Mouse (Mus musculus): ENCODE results near the gene Dcdc2a. TPM values are rescaled to one million over a fixed set of nuclear protein-coding genes. Genes with fewer than 3 reads are reported as not detected.

The Dcdc2a gene
- polyA plus RNA-seq, 1 experiment from 2014 or later, result 2.4 TPM

DNA sequence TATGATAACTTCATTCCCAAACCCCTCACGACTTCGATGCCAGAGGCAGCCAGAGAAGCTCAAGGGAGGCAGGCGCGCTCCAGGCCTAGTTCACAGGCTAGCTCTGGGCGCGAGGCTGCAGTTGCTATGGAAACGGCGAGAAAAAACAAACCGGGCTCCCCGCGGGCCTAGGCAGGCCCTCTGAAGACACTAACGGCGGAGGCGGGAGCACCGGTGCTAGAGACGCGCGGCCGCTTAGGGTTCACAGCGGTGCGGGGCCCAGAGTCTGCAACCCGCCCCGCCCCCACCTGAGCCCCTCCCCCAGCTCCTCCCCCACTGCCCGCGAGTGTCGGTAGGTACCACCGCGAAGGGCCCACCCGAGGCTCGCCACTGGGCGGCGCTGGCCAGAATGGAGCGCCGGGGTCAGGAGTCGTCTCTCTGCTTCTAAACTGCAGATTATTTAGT lies 671 bp upstream of the Dcdc2a start:
- peak; percentile 85 for DNase-seq (ENCODE audit: low spot score)

GRCm38 (mm10) chr13:25066659-25067058 lies 10.9 kb downstream of the Dcdc2a start:
- WGBS, result 94% methylated on average over 2 of the region's 2 CpGs
- H3K4me1 ChIP-seq, result no peaks in the 10 kb centered on the region
- no peak overlapping the region for H3K27ac ChIP-seq (replicated peaks)
- H3K4me3 ChIP-seq, result no peak overlapping the region
- H3K27me3 ChIP-seq (replicated peaks; ENCODE audit: low read depth, poor library complexity, severe bottlenecking), result no peaks in the 10 kb centered on the region
- H3K9me3 ChIP-seq, result no peaks in the 10 kb centered on the region
- H3K36me3 ChIP-seq (replicated peaks), result no peaks in the 10 kb centered on the region
- no peak for DNase-seq (ENCODE audit: low spot score)

More for the DNA sequence above, 671 bp upstream of the Dcdc2a start:
- whole genome bisulfite sequencing, result under 1% methylated on average over 35 of the region's 35 CpGs
- peaks cover 19% of the 10 kb centered on the region for H3K9me3 ChIP-seq
- H3K4me1 ChIP-seq, result peaks cover 18% of the 10 kb centered on the region
- H3K36me3 ChIP-seq (replicated peaks), result no peaks in the 10 kb centered on the region
- H3K4me3 ChIP-seq, result peak overlapping the region; percentile 63
- H3K27me3 ChIP-seq (replicated peaks; ENCODE audit: low read depth, poor library complexity, severe bottlenecking), result peaks cover 57% of the 10 kb centered on the region
- peak overlapping the region; percentile 40; the same call in 1 of the 2 replicates for H3K27ac ChIP-seq (replicated peaks)

DNA sequence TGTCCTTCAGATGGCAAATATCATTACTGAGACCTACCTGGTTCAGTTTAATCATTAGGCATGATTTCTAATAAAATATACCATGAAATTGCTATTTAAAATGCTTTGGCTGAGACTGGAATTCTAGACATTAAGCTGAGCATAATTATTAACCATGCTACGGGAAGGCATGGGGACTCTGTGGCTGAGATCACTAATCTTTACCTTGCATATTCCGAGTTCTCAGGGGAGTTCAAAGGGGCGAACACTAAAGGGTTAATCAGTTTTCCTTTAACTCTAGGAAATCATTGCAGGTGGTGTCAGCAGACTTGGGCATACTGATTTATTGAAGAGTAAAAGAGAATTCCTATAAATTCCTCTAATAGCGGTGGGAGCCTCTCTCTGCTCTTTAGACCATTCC lies 11.4 kb downstream of the Dcdc2a start:
- Histone ChIP-seq H3K36me3 (replicated peaks) (no peaks in the 10 kb centered on the region), H3K27ac (replicated peaks) (no peak overlapping the region), H3K27me3 (replicated peaks; ENCODE audit: low read depth, poor library complexity, severe bottlenecking) (no peaks in the 10 kb centered on the region), H3K4me3 (no peak overlapping the region), H3K9me3 (no peaks in the 10 kb centered on the region), H3K4me1 (no peaks in the 10 kb centered on the region)
- no peak for DNase-seq (ENCODE audit: low spot score)
- 87% methylated on average over 4 of the region's 4 CpGs for WGBS

DNA sequence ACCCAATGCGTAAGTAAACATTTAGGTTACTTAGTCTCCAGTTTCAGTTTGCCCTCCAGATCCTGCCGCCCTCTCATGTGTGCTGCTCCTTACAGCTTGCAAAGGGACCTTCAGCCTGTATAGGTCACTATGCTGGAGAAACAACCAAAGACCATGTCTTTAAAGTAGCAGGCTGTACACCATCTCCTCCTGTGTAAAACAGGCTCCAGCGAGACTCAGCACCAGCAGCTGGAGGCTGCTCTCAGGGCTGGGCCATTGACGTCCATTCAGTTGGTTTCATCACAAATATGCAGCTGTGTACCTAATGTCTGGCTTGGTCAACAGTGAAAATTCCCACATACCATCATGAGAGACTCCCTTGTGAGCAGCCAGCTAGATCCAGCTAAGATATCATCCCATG lies 14.0 kb downstream of the Dcdc2a start:
- Histone ChIP-seq H3K27me3 (replicated peaks; ENCODE audit: low read depth, poor library complexity, severe bottlenecking) (no peaks in the 10 kb centered on the region), H3K27ac (replicated peaks) (no peak overlapping the region), H3K4me3 (no peak overlapping the region), H3K9me3 (no peaks in the 10 kb centered on the region), H3K36me3 (replicated peaks) (no peaks in the 10 kb centered on the region), H3K4me1 (no peaks in the 10 kb centered on the region)
- no peak for DNase-seq (ENCODE audit: low spot score)
- WGBS, result 75% methylated on average over 4 of the region's 4 CpGs

GRCm38 (mm10) chr13:25070791-25071190 lies 15.0 kb downstream of the Dcdc2a start:
- no peaks in the 10 kb centered on the region for H3K4me1 ChIP-seq
- H3K27me3 ChIP-seq (replicated peaks; ENCODE audit: low read depth, poor library complexity, severe bottlenecking), result no peaks in the 10 kb centered on the region
- no peak for DNase-seq (ENCODE audit: low spot score)
- no peak overlapping the region for H3K4me3 ChIP-seq
- H3K27ac ChIP-seq (replicated peaks), result no peak overlapping the region
- H3K9me3 ChIP-seq, result no peaks in the 10 kb centered on the region
- no peaks in the 10 kb centered on the region for H3K36me3 ChIP-seq (replicated peaks)
- WGBS, result 92% methylated on average over 4 of the region's 4 CpGs

- DNase-seq (ENCODE audit: low spot score), result no peak
- WGBS, result 33% methylated on average over 7 of the region's 7 CpGs
- Histone ChIP-seq H3K27ac (replicated peaks) (no peak overlapping the region), H3K36me3 (replicated peaks) (no peaks in the 10 kb centered on the region), H3K27me3 (replicated peaks; ENCODE audit: low read depth, poor library complexity, severe bottlenecking) (peaks cover 24% of the 10 kb centered on the region), H3K4me3 (no peak overlapping the region), H3K4me1 (peaks cover 8% of the 10 kb centered on the region), H3K9me3 (no peaks in the 10 kb centered on the region)
Observed at GRCm38 (mm10) chr13:25077262-25077661, 21.5 kb downstream of the Dcdc2a start.

DNA sequence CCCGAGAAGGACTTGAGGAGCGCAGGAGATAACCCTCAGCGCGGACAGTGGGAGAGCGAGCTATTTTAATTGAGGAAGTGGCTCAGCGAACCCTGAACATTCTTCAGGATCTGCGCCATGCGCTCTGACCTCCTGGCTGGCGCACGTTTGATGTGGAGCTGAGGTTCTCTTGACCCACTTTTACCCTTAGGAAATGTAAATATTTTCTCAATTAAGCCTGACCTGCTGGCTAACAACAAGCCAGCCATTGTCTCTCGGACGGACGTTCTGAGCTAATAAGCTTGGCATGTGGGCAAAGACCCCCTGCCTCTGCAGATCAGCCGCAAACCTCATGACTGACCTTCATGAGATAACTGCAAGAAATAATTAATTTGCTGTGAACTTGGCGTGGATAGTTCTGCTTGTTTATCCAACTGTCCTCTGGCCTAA lies 27.4 kb downstream of the Dcdc2a start:
- Histone ChIP-seq H3K36me3 (replicated peaks) (no peaks in the 10 kb centered on the region), H3K4me1 (peaks cover 19% of the 10 kb centered on the region), H3K27me3 (replicated peaks; ENCODE audit: low read depth, poor library complexity, severe bottlenecking) (peaks cover 47% of the 10 kb centered on the region), H3K27ac (replicated peaks) (no peak overlapping the region), H3K4me3 (peak overlapping the region; percentile 39), H3K9me3 (no peaks in the 10 kb centered on the region)
- DNase-seq (ENCODE audit: low spot score), result peak; percentile 68
- WGBS, result 4% methylated on average over 15 of the region's 15 CpGs

GRCm38 (mm10) chr13:25085147-25085546 lies 29.3 kb downstream of the Dcdc2a start:
- no peaks in the 10 kb centered on the region for H3K36me3 ChIP-seq (replicated peaks)
- H3K27ac ChIP-seq (replicated peaks), result no peak overlapping the region
- no peaks in the 10 kb centered on the region for H3K9me3 ChIP-seq
- H3K27me3 ChIP-seq (replicated peaks; ENCODE audit: low read depth, poor library complexity, severe bottlenecking), result peaks cover 43% of the 10 kb centered on the region
- H3K4me3 ChIP-seq, result no peak overlapping the region
- 88% methylated on average over 7 of the region's 7 CpGs for WGBS
- peaks cover 19% of the 10 kb centered on the region for H3K4me1 ChIP-seq
- no peak for DNase-seq (ENCODE audit: low spot score)

DNA sequence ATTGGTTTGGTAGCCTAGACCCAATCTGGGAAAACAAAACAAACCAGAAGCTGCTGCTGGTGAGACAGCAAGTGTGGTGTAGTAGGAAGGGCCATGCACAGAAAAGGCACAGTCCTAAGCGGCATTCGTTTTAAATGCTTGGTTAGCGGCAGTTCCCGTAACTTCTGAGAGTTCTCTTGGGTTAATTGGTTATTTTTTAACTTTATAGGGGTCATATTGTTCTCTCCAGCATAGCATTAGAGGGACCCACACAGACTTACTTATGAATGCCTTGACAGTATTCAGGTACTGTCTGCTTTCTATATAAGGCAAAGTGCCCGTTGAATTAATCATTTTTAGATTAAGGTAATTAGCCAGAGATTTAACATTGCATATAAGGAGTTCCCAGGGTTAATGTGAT lies 35.5 kb downstream of the Dcdc2a start:
- 87% methylated on average over 5 of the region's 5 CpGs for WGBS

GRCm38 (mm10) chr13:25093776-25094175 lies 38.0 kb downstream of the Dcdc2a start:
- H3K4me1 ChIP-seq, result no peaks in the 10 kb centered on the region
- WGBS, result 80% methylated on average over 4 of the region's 4 CpGs
- H3K27ac ChIP-seq (replicated peaks), result no peak overlapping the region
- no peaks in the 10 kb centered on the region for H3K9me3 ChIP-seq
- no peak for DNase-seq (ENCODE audit: low spot score)
- no peaks in the 10 kb centered on the region for H3K36me3 ChIP-seq (replicated peaks)
- H3K4me3 ChIP-seq, result no peak overlapping the region
- no peaks in the 10 kb centered on the region for H3K27me3 ChIP-seq (replicated peaks; ENCODE audit: low read depth, poor library complexity, severe bottlenecking)

More for the DNA sequence above, 35.5 kb downstream of the Dcdc2a start:
- H3K27ac ChIP-seq (replicated peaks), result no peak overlapping the region
- no peaks in the 10 kb centered on the region for H3K4me1 ChIP-seq
- H3K4me3 ChIP-seq, result no peak overlapping the region
- no peaks in the 10 kb centered on the region for H3K27me3 ChIP-seq (replicated peaks; ENCODE audit: low read depth, poor library complexity, severe bottlenecking)
- no peak for DNase-seq (ENCODE audit: low spot score)
- no peaks in the 10 kb centered on the region for H3K36me3 ChIP-seq (replicated peaks)
- H3K9me3 ChIP-seq, result no peaks in the 10 kb centered on the region

GRCm38 (mm10) chr13:25094381-25094780 lies 38.6 kb downstream of the Dcdc2a start:
- H3K9me3 ChIP-seq, result no peaks in the 10 kb centered on the region
- H3K4me1 ChIP-seq, result no peaks in the 10 kb centered on the region
- no peak overlapping the region for H3K4me3 ChIP-seq
- no peak for DNase-seq (ENCODE audit: low spot score)
- no peaks in the 10 kb centered on the region for H3K27me3 ChIP-seq (replicated peaks; ENCODE audit: low read depth, poor library complexity, severe bottlenecking)
- no peaks in the 10 kb centered on the region for H3K36me3 ChIP-seq (replicated peaks)
- H3K27ac ChIP-seq (replicated peaks), result no peak overlapping the region
- 73% methylated on average over 4 of the region's 4 CpGs for WGBS

GRCm38 (mm10) chr13:25097348-25097747 lies 41.5 kb downstream of the Dcdc2a start:
- Histone ChIP-seq H3K4me3 (no peak overlapping the region), H3K9me3 (no peaks in the 10 kb centered on the region), H3K4me1 (no peaks in the 10 kb centered on the region), H3K27me3 (replicated peaks; ENCODE audit: low read depth, poor library complexity, severe bottlenecking) (no peaks in the 10 kb centered on the region), H3K27ac (replicated peaks) (no peak overlapping the region), H3K36me3 (replicated peaks) (no peaks in the 10 kb centered on the region)
- DNase-seq (ENCODE audit: low spot score), result no peak
- WGBS, result 87% methylated on average over 8 of the region's 8 CpGs

DNA sequence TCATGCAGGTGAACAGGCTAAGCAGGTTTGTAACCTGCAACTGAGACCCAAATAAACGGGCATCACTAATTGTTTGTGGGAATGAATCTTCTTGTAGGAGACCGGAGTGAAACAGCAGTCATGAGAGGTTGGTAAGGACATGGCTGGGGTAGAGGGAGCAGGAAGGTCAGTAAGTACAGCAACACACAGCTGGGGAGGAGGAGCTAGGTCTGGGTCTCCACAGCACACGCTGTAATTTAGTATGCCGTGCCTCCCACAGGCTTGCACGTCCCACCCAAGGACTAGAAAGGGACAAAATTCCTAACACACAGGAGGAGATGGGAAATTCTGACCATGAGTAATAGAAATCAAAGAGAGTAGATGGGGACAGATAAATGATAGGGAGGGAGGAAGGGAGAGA lies 42.8 kb downstream of the Dcdc2a start:
- Histone ChIP-seq H3K36me3 (replicated peaks) (no peaks in the 10 kb centered on the region), H3K27ac (replicated peaks) (no peak overlapping the region), H3K9me3 (no peaks in the 10 kb centered on the region), H3K27me3 (replicated peaks; ENCODE audit: low read depth, poor library complexity, severe bottlenecking) (no peaks in the 10 kb centered on the region), H3K4me3 (no peak overlapping the region), H3K4me1 (no peaks in the 10 kb centered on the region)
- no peak for DNase-seq (ENCODE audit: low spot score)
- 61% methylated on average over 5 of the region's 5 CpGs for WGBS

DNA sequence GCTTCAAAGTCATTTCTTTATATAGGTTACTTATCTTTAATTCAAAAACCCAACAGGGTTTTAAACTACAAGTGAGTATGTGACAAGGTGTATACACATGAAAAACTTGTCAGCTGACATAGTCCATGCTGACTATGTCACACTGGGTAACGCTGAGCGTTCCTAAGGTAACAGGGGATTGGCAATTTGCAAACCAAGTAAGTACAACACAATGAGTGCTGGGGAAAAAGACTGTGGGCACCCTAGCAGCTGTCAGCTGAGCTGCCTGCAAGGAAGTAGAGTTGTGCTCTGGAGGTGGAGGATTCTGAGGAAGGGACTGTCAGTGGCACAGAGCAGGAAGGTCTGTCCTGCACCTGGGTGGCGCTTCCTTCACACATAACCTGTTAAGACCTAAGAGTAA lies 43.7 kb downstream of the Dcdc2a start:
- no peaks in the 10 kb centered on the region for H3K27me3 ChIP-seq (replicated peaks; ENCODE audit: low read depth, poor library complexity, severe bottlenecking)
- 78% methylated on average over 3 of the region's 3 CpGs for WGBS
- no peaks in the 10 kb centered on the region for H3K9me3 ChIP-seq
- no peaks in the 10 kb centered on the region for H3K4me1 ChIP-seq
- no peak overlapping the region for H3K4me3 ChIP-seq
- H3K27ac ChIP-seq (replicated peaks), result no peak overlapping the region
- no peak for DNase-seq (ENCODE audit: low spot score)
- H3K36me3 ChIP-seq (replicated peaks), result no peaks in the 10 kb centered on the region

All from embryonic facial prominence, embryonic 10.5 days (tissue).